Mouse (Mus musculus) cerebellum, adult 2 months (tissue): ENCODE data around the gene Mphosph9.

Source experiments
- CTCF ChIP-seq: fragments of 200-500 bp; IDR thresholded peaks from 2 replicates; pipeline ENCODE4 v1.5.1; 2011; ENCODE audit warnings: low read depth, mild to moderate bottlenecking, control low read depth, low read length, moderate library complexity, borderline replicate concordance; ENCODE audit not compliant: insufficient read depth
- POLR2A ChIP-seq: fragments of 200-500 bp; IDR thresholded peaks from 2 replicates; pipeline ENCODE4 v1.6.1; 2011; ENCODE audit warnings: low read length, control low read depth, borderline replicate concordance; ENCODE audit not compliant: insufficient read depth

DNA sequence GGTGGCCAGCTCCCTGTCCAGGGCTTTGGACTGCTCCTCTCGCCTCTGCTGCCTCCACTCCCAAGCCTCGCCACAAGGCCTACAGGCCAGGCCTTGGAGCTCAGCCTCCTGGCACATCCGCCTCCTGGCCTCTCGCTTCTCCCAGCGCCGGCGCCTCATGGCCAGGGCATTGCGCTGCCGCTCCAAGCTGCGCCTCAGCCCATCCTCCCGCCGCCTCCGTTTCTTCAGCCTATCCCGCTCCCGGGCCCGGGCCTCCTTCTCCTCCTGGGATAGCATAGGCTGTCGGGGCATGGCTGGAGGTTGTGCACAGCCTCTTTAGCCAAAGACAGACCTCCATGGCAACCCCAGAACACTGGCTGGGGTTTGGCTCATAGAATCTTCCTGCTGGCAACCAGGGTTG, 21.4 kb upstream of the Mphosph9 start:
- TF ChIP-seq CTCF = 0 out of 2 replicates have a peak, but pooled peaks have one; percentile 10
- TF ChIP-seq POLR2A = no peak
